In genomic region chr10:127738151-127738882, GRCm38 (mm10) we compare ENCODE assay signal across 9 mouse cellular contexts. TPM values are rescaled to one million over a fixed set of nuclear protein-coding genes. Genes with fewer than 3 reads are reported as not detected.
DNase-seq lines count a peak whose midpoint lies in the region; ATAC-seq and TF ChIP-seq lines count a peak whose summit lies in the region.
"Had no signal": no experiment of that assay in that cellular context is flagged by ENCODE, and none has a peak within 500 bp of the region (broad histone marks: within the 10 kb centered on the region; RNA-seq: fewer than 3 reads in every experiment).

No protein-coding gene starts in this region.

- no peak overlapping the region for H3K27ac ChIP-seq in limb, embryonic 11.5 days (replicated peaks; ENCODE audit: low read depth, low read length)

- peak; percentile 75 for DNase-seq in CD4-positive, CD25-positive, alpha-beta regulatory T cell, adult 2 months (ENCODE audit: low read depth, low spot score)
- DNase-seq in embryo, embryonic 11.5 days (ENCODE audit: low read depth, low spot score), result peak; percentile 38
- DNase-seq in heart, postnatal 4 days, result peak; percentile 61
- DNase-seq in limb, embryonic 11.5 days (ENCODE audit: low spot score), result peak; percentile 60
- DNase-seq in natural killer cell, adult 2 months (ENCODE audit: low spot score in 2 of 2), result peak; percentile 32 to 52
- DNase-seq in layer of hippocampus, postnatal 36 days, result no peak

- H3K27me3 ChIP-seq in E14TG2a.4 (ENCODE audit: insufficient read depth, low read length), result peaks cover 10% of the 10 kb centered on the region; the same call in 1 of the 2 replicates
- no peaks in the 10 kb centered on the region for H3K27me3 ChIP-seq in limb, embryonic 11.5 days (ENCODE audit: control insufficient read depth, insufficient read depth, low read length)

- H3K9me3 ChIP-seq in E14TG2a.4 (ENCODE audit: low read length), result peaks cover 10% of the 10 kb centered on the region
- no peaks in the 10 kb centered on the region for H3K9me3 ChIP-seq in limb, embryonic 11.5 days (ENCODE audit: control insufficient read depth, low read length)

- TF ChIP-seq CTCF in E14TG2a.4 (conservative IDR thresholded peaks at IDR 0.05; ENCODE audit: low read length), result peak; percentile 71

- no peak for ATAC-seq in CD4-positive, CD25-positive, alpha-beta regulatory T cell, adult 4 months
- ATAC-seq in limb, embryonic 11.5 days (ENCODE audit: insufficient number of reproducible peaks, low FRiP score, low TSS enrichment, low read depth), result no peak

- peak overlapping the region; percentile 86; the same call in 1 of the 2 replicates for H3K4me3 ChIP-seq in E14TG2a.4 (replicated peaks; ENCODE audit: low read length)
- H3K4me3 ChIP-seq in limb, embryonic 11.5 days (ENCODE audit: low read depth, low read length), result no peak overlapping the region

- H3K9ac ChIP-seq in limb, embryonic 11.5 days (ENCODE audit: low read length), result no peak overlapping the region

- 51% methylated on average over 13 of the region's 13 CpGs for WGBS in limb, embryonic 11.5 days

- peaks cover 22% of the 10 kb centered on the region for H3K36me3 ChIP-seq in E14TG2a.4 (ENCODE audit: insufficient read depth, low read length)
- peaks cover 18% of the 10 kb centered on the region for H3K36me3 ChIP-seq in limb, embryonic 11.5 days (ENCODE audit: control insufficient read depth, insufficient read depth, low read length)

- H3K4me2 ChIP-seq in limb, embryonic 11.5 days (ENCODE audit: low read depth, severe bottlenecking), result no peak overlapping the region; the same call in 1 of the 2 replicates

- H3K4me1 ChIP-seq in E14TG2a.4 (replicated peaks; ENCODE audit: low read depth, low read length), result peaks cover 46% of the 10 kb centered on the region
- no peaks in the 10 kb centered on the region for H3K4me1 ChIP-seq in limb, embryonic 11.5 days (ENCODE audit: control insufficient read depth, insufficient read depth, low read length)

RNA-seq across cellular contexts. Expression of gene Zbtb39, which starts 1.0 kb away (rescaled TPM):
- under 1 TPM; 0.57 to 0.81 TPM for polyA plus RNA-seq in CD4-positive, CD25-positive, alpha-beta regulatory T cell, adult 4 months (2017; shearing (Covaris generic))
- 1 to 10 TPM; 9.6 to 9.8 TPM for total RNA-seq in heart, postnatal 4 days (2021)
- polyA plus RNA-seq in limb, embryonic 11.5 days (2014; fragmentation: Nextera tagmentation; extraction: Ambion mirVana), result 7.2 and 7.7 TPM in 2 replicates
- total RNA-seq in layer of hippocampus, postnatal 36 days (2021), result 10 to 100 TPM; 10.0 to 11.7 TPM

RNA-seq across cellular contexts. Expression of gene Gpr182, which starts 13.2 kb away (rescaled TPM):
- under 1 TPM in 1 of 2 experiments, not detected in 1; 0.29 TPM for polyA plus RNA-seq in CD4-positive, CD25-positive, alpha-beta regulatory T cell, adult 4 months (2017; shearing (Covaris generic))
- total RNA-seq in heart, postnatal 4 days (2021), result 1 to 10 TPM; 5.6 to 6.8 TPM
- 0.27 and 0.33 TPM in 2 replicates for polyA plus RNA-seq in limb, embryonic 11.5 days (2014; fragmentation: Nextera tagmentation; extraction: Ambion mirVana)
- total RNA-seq in layer of hippocampus, postnatal 36 days (2021), result 1 to 10 TPM; 1.2 to 1.3 TPM

RNA-seq across cellular contexts. Expression of gene Tac2, which starts 14.0 kb away (rescaled TPM):
- polyA plus RNA-seq in CD4-positive, CD25-positive, alpha-beta regulatory T cell, adult 4 months (2017; shearing (Covaris generic)), result not detected
- not detected for total RNA-seq in heart, postnatal 4 days (2021)
- polyA plus RNA-seq in limb, embryonic 11.5 days (2014; fragmentation: Nextera tagmentation; extraction: Ambion mirVana), result 1.9 and 2.9 TPM in 2 replicates
- total RNA-seq in layer of hippocampus, postnatal 36 days (2021), result 1 to 10 TPM; 3.3 to 6.6 TPM
- polyA plus RNA-seq: C2C12 had no signal

RNA-seq across cellular contexts. Expression of gene Rdh1, which starts 21.2 kb away (rescaled TPM):
- polyA plus RNA-seq in CD4-positive, CD25-positive, alpha-beta regulatory T cell, adult 4 months (2017; shearing (Covaris generic)), result under 1 TPM in 1 of 2 experiments, not detected in 1; 0.27 TPM
- under 1 TPM; 0.14 TPM for total RNA-seq in heart, postnatal 4 days (2021)
- not detected in 2 replicates for polyA plus RNA-seq in limb, embryonic 11.5 days (2014; fragmentation: Nextera tagmentation; extraction: Ambion mirVana)
- total RNA-seq in layer of hippocampus, postnatal 36 days (2021), result under 1 TPM; 0.13 to 0.15 TPM

RNA-seq across cellular contexts. Expression of gene Rdh16f1, which starts 21.3 kb away (rescaled TPM):
- polyA plus RNA-seq in CD4-positive, CD25-positive, alpha-beta regulatory T cell, adult 4 months (2017; shearing (Covaris generic)), result under 1 TPM in 1 of 2 experiments, not detected in 1; 0.40 TPM
- total RNA-seq in heart, postnatal 4 days (2021), result under 1 TPM in 1 of 2 experiments, not detected in 1; 0.14 TPM
- not detected in 2 replicates for polyA plus RNA-seq in limb, embryonic 11.5 days (2014; fragmentation: Nextera tagmentation; extraction: Ambion mirVana)
- not detected for total RNA-seq in layer of hippocampus, postnatal 36 days (2021)
- polyA plus RNA-seq: C2C12 had no signal

Comparison
In these comparisons a context has a peak if more than half of its experiments do, and no peak if none do; other contexts are left out.
1. DNase-seq: peak in CD4-positive, CD25-positive, alpha-beta regulatory T cell, adult 2 months (single experiment), embryo, embryonic 11.5 days (single experiment), heart, postnatal 4 days (single experiment), limb, embryonic 11.5 days (single experiment) and natural killer cell, adult 2 months (2 of 2); none in layer of hippocampus, postnatal 36 days (0 of 2).
2. RNA of gene Tac2, which starts 14.0 kb away (total RNA-seq): 3.3 to 6.6 TPM in layer of hippocampus, postnatal 36 days; not detected in heart, postnatal 4 days; every median in the first group is over 4 times any median in the second.